Mouse (Mus musculus) forebrain, embryonic 16.5 days (tissue): ENCODE data around the gene Fgf16. TPM values are rescaled to one million over a fixed set of nuclear protein-coding genes. Genes with fewer than 3 reads are reported as not detected.

Source experiments
- ATAC-seq: fragments of 200-750 bp; cut with Nextera tagmentation; 2 replicates; pipeline ENCODE4 v1.8.0; 2017; ENCODE audit warnings: mild to moderate bottlenecking, moderate library complexity
- H3K27ac ChIP-seq: fragments of 300-500 bp; sonication (generic); 2 replicates; pipeline ENCODE4 v1.5.1; 2014; ENCODE audit warnings: low read length, control low read depth
- H3K27me3 ChIP-seq: fragments of 300-500 bp; sonication (generic); replicated peaks from 2 replicates; pipeline ENCODE4 v1.6.1; 2014; ENCODE audit warnings: low read length; ENCODE audit not compliant: control insufficient read depth, insufficient read depth
- H3K36me3 ChIP-seq: fragments of 300-500 bp; sonication (generic); 2 replicates; pipeline ENCODE4 v1.6.1; 2014; ENCODE audit not compliant: control insufficient read depth, insufficient read depth
- H3K4me1 ChIP-seq: fragments of 300-500 bp; sonication (generic); replicated peaks from 2 replicates; pipeline ENCODE4 v1.6.1; 2014; ENCODE audit warnings: low read length; ENCODE audit not compliant: control insufficient read depth, insufficient read depth
- H3K4me2 ChIP-seq: fragments of 300-500 bp; sonication (generic); 2 replicates; pipeline ENCODE4 v1.6.1; 2014; ENCODE audit warnings: mild to moderate bottlenecking, low read length, control low read depth
- H3K4me3 ChIP-seq: fragments of 300-500 bp; sonication (generic); replicated peaks from 2 replicates; pipeline ENCODE4 v1.5.1; 2014; ENCODE audit warnings: mild to moderate bottlenecking, low read length, control low read depth
- H3K9ac ChIP-seq: fragments of 300-500 bp; sonication (generic); replicated peaks from 2 replicates; pipeline ENCODE4 v1.6.1; 2014; ENCODE audit warnings: low read depth, low read length, control low read depth
- H3K9me3 ChIP-seq: fragments of 300-500 bp; sonication (generic); 2 replicates; pipeline ENCODE4 v1.6.1; 2016; ENCODE audit warnings: low read length; ENCODE audit not compliant: control insufficient read depth
- WGBS: fragments of 180-500 bp; shearing (Covaris S2); extraction: QIAGEN DNeasy Blood & Tissue Kit; methylation state at CpG from one replicate; pipeline ENCODE4 v1.1.7; 2014; 5-methylcytosine and 5-hydroxymethylcytosine counted together
- polyA plus RNA-seq: library from polyadenylated mRNA; unstranded; fragments of >200 nt; fragmentation: Nextera tagmentation; extraction: Ambion mirVana; gene quantifications from 2 replicates; pipeline ENCODE4 v1.2.1, GENCODE M21; 2015

Gene Fgf16
- polyA plus RNA-seq, 1 experiment from 2014 or later: not detected

GRCm38 (mm10) chrX:105765005-105765706 lies 1.1 kb downstream of the Fgf16 start:
- Histone ChIP-seq H3K4me1 (peaks cover 7% of the 10 kb centered on the region; the same call in 1 of the 2 replicates), H3K4me3 (peak overlapping the region; percentile 48), H3K36me3 (no peaks in the 10 kb centered on the region), H3K27me3 (peaks cover 9% of the 10 kb centered on the region; the same call in 1 of the 2 replicates), H3K9ac (no peak overlapping the region), H3K4me2 (peak overlapping the region; percentile 58), H3K9me3 (no peaks in the 10 kb centered on the region), H3K27ac (no peak overlapping the region)
- WGBS: 18% methylated on average over 25 of the region's 36 CpGs
- ATAC-seq: peak; percentile 4; the same call in 1 of the 2 replicates

DNA sequence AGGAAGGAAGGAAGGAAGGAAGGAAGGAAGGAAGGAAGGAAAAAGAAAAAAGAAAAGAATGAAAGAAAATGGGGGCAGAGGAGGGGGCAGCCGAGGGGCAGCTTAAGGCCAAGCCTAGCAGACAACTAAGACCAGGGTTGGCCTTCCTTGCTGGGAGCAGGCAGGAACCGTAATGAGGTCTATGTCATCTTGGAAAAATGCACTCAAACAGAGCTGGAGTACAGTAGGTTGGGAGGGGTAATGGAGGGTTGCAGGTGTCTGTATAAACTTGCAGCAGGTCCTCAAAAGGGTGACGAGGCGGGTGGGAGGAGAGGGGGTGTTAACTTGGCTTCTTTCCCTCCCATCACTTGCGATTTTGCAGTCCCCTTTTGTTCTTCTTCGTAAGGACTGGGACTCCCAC lies 1.9 kb downstream of the Fgf16 start:
- 21% methylated on average over 6 of the region's 6 CpGs for WGBS
- H3K4me3 ChIP-seq: no peak overlapping the region
- no peak overlapping the region for H3K27ac ChIP-seq
- ATAC-seq: no peak
- H3K4me1 ChIP-seq: peaks cover 7% of the 10 kb centered on the region; the same call in 1 of the 2 replicates
- H3K9me3 ChIP-seq: no peaks in the 10 kb centered on the region
- no peak overlapping the region for H3K9ac ChIP-seq
- no peaks in the 10 kb centered on the region for H3K36me3 ChIP-seq
- H3K27me3 ChIP-seq: peaks cover 9% of the 10 kb centered on the region; the same call in 1 of the 2 replicates
- no peak overlapping the region for H3K4me2 ChIP-seq

- no peak for ATAC-seq
- no peak overlapping the region for H3K4me3 ChIP-seq
- no peak overlapping the region for H3K4me2 ChIP-seq
- H3K27ac ChIP-seq: no peak overlapping the region
- peaks cover 9% of the 10 kb centered on the region; the same call in 1 of the 2 replicates for H3K27me3 ChIP-seq
- 38% methylated on average over 9 of the region's 9 CpGs for WGBS
- peaks cover 7% of the 10 kb centered on the region; the same call in 1 of the 2 replicates for H3K4me1 ChIP-seq
- H3K36me3 ChIP-seq: no peaks in the 10 kb centered on the region
- H3K9me3 ChIP-seq: no peaks in the 10 kb centered on the region
- H3K9ac ChIP-seq: no peak overlapping the region
Observed at GRCm38 (mm10) chrX:105767177-105767764, 3.2 kb downstream of the Fgf16 start.

- no peak overlapping the region for H3K9ac ChIP-seq
- 85% methylated on average over 3 of the region's 3 CpGs for WGBS
- ATAC-seq: no peak
Observed at GRCm38 (mm10) chrX:105767932-105768331, 3.9 kb downstream of the Fgf16 start.

DNA sequence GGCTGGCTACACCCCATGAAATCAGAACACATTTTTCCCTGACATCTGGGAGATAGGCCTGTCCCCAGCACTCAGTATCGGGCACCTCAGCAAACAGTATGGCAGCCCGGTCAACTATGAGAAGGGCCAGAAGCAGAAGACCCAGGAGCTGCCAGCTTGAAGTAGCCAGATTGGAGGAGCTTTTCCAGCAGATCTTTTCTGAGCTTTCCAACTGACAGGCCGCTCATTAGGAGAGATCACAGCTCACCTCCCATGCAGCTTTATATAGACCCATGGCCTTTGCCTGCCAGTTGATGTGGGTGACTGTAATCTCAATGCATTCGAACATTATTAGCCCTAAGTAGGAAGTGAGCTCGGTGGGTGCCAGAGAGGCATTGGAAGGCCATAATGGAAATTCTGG lies 9.2 kb downstream of the Fgf16 start:
- no peak overlapping the region for H3K4me3 ChIP-seq

More at GRCm38 (mm10) chrX:105767932-105768331, 3.9 kb downstream of the Fgf16 start:
- no peak overlapping the region for H3K27ac ChIP-seq
- H3K27me3 ChIP-seq: peaks cover 4% of the 10 kb centered on the region; the same call in 1 of the 2 replicates
- no peak overlapping the region for H3K4me2 ChIP-seq
- H3K4me3 ChIP-seq: no peak overlapping the region
- no peaks in the 10 kb centered on the region for H3K9me3 ChIP-seq
- H3K4me1 ChIP-seq: peaks cover 7% of the 10 kb centered on the region; the same call in 1 of the 2 replicates
- H3K36me3 ChIP-seq: no peaks in the 10 kb centered on the region

GRCm38 (mm10) chrX:105794806-105795403 lies 30.8 kb downstream of the Fgf16 start:
- peak; percentile 67 for ATAC-seq
- 39% methylated on average over 8 of the region's 8 CpGs for WGBS
- Histone ChIP-seq H3K4me2 (no peak overlapping the region), H3K4me1 (no peaks in the 10 kb centered on the region), H3K36me3 (no peaks in the 10 kb centered on the region), H3K27ac (no peak overlapping the region), H3K9ac (no peak overlapping the region), H3K9me3 (no peaks in the 10 kb centered on the region), H3K27me3 (no peaks in the 10 kb centered on the region), H3K4me3 (no peak overlapping the region)

More for the DNA sequence above, 9.2 kb downstream of the Fgf16 start:
- H3K27ac ChIP-seq: no peak overlapping the region
- no peaks in the 10 kb centered on the region for H3K9me3 ChIP-seq
- no peak overlapping the region for H3K9ac ChIP-seq
- H3K36me3 ChIP-seq: no peaks in the 10 kb centered on the region
- H3K4me2 ChIP-seq: no peak overlapping the region
- no peaks in the 10 kb centered on the region for H3K27me3 ChIP-seq
- 87% methylated on average over 5 of the region's 5 CpGs for WGBS
- no peaks in the 10 kb centered on the region for H3K4me1 ChIP-seq
- ATAC-seq: no peak

- Histone ChIP-seq H3K27me3 (no peaks in the 10 kb centered on the region), H3K9ac (no peak overlapping the region), H3K9me3 (no peaks in the 10 kb centered on the region), H3K36me3 (no peaks in the 10 kb centered on the region), H3K27ac (no peak overlapping the region), H3K4me3 (no peak overlapping the region), H3K4me1 (no peaks in the 10 kb centered on the region), H3K4me2 (no peak overlapping the region)
- WGBS: 94% methylated on average over 5 of the region's 5 CpGs
- no peak for ATAC-seq
Observed at GRCm38 (mm10) chrX:105824462-105824861, 60.4 kb downstream of the Fgf16 start.

Other genes starting within 250 kb of the Fgf16 start
- 309 TPM in 2 replicates for gene Atrx, start 165.1 kb downstream of the Fgf16 start, polyA plus RNA-seq
- 22.6 and 25.2 TPM in 2 replicates for gene Magt1, start 247.6 kb downstream of the Fgf16 start, polyA plus RNA-seq